Mouse (Mus musculus) liver, embryonic 12.5 days (tissue): ENCODE measurements at regions not wholly inside any gene's neighbourhood (a gene's known extent, or its start where the extent isn't known, plus 50 kb on each side); places are given as distances from the start of the nearest gene placed in this dataset.

Experiments
- ATAC-seq: fragments of 200-750 bp; cut with Nextera tagmentation; 2 replicates; pipeline ENCODE4 v1.8.0; 2017; ENCODE audit warnings: moderate number of reproducible peaks, mild to moderate bottlenecking, moderate library complexity
- H3K27ac ChIP-seq: fragments of 300-500 bp; sonication (generic); 2 replicates; pipeline ENCODE4 v1.5.1; 2016; ENCODE audit warnings: mild to moderate bottlenecking
- H3K27me3 ChIP-seq: fragments of 300-500 bp; sonication (generic); replicated peaks from 2 replicates; pipeline ENCODE4 v1.6.1; 2016; ENCODE audit warnings: mild to moderate bottlenecking, moderate library complexity
- H3K36me3 ChIP-seq: fragments of 300-500 bp; sonication (generic); 2 replicates; pipeline ENCODE4 v1.6.1; 2016; ENCODE audit warnings: mild to moderate bottlenecking, moderate library complexity
- H3K4me1 ChIP-seq: fragments of 300-500 bp; sonication (generic); 2 replicates; pipeline ENCODE4 v1.6.1; 2016
- H3K4me2 ChIP-seq: fragments of 300-500 bp; sonication (generic); 2 replicates; pipeline ENCODE4 v1.6.1; 2016; ENCODE audit warnings: mild to moderate bottlenecking, moderate library complexity
- H3K4me3 ChIP-seq: fragments of 300-500 bp; sonication (generic); 2 replicates; pipeline ENCODE4 v1.5.1; 2016; ENCODE audit warnings: mild to moderate bottlenecking, moderate library complexity
- H3K9ac ChIP-seq: fragments of 300-500 bp; sonication (generic); 2 replicates; pipeline ENCODE4 v1.6.1; 2016; ENCODE audit warnings: mild to moderate bottlenecking, moderate library complexity
- H3K9me3 ChIP-seq: fragments of 300-500 bp; sonication (generic); replicated peaks from 2 replicates; pipeline ENCODE4 v1.6.1; 2016; ENCODE audit warnings: mild to moderate bottlenecking, moderate library complexity
- WGBS: fragments of 180-500 bp; shearing (Covaris S2); methylation state at CpG from one replicate; pipeline ENCODE4 v1.1.7; 2016; ENCODE audit not compliant: insufficient replicate concordance; 5-methylcytosine and 5-hydroxymethylcytosine counted together

DNA sequence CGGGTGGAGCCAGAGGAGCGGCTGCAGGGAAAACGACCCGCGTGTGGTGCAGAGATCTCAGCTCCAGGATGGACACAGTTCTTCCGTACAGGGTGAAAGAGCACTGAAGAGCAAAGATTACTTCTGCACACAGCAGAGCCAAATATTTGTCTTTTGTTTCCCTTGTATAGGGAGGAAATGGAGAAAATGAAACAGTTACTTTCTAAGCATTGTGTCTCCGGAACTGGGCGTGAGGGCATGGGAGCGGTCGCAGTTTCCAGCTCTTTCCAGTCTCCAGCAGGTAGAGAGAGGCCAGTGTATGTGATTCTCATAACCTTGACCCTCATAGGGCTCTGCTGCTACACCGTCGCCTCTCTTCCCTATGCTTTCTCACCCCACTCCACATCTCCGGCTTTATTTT is 105.1 kb upstream of the Gm10295 start:
- Histone ChIP-seq H3K9ac (no peak overlapping the region), H3K9me3 (no peaks in the 10 kb centered on the region), H3K27ac (no peak overlapping the region), H3K36me3 (no peaks in the 10 kb centered on the region), H3K4me3 (no peak overlapping the region), H3K4me1 (peaks cover 13% of the 10 kb centered on the region), H3K4me2 (peak overlapping the region; percentile 2), H3K27me3 (no peaks in the 10 kb centered on the region)
- ATAC-seq: no peak
- WGBS: 75% methylated on average over 13 of the region's 13 CpGs

GRCm38 (mm10) chr7:71440330-71441240 is 89.3 kb upstream of the Gm10295 start:
- no peak overlapping the region for H3K4me2 ChIP-seq
- no peaks in the 10 kb centered on the region for H3K36me3 ChIP-seq
- H3K4me3 ChIP-seq: no peak overlapping the region
- no peak overlapping the region for H3K9ac ChIP-seq
- no peak for ATAC-seq
- H3K4me1 ChIP-seq: no peaks in the 10 kb centered on the region
- no peaks in the 10 kb centered on the region for H3K9me3 ChIP-seq
- 71% methylated on average over 11 of the region's 11 CpGs for WGBS
- H3K27me3 ChIP-seq: no peaks in the 10 kb centered on the region
- no peak overlapping the region for H3K27ac ChIP-seq

GRCm38 (mm10) chr7:71425982-71426381 is 74.7 kb upstream of the Gm10295 start:
- H3K27ac ChIP-seq: no peak overlapping the region
- no peak overlapping the region for H3K9ac ChIP-seq
- no peak overlapping the region for H3K4me2 ChIP-seq
- H3K4me1 ChIP-seq: no peaks in the 10 kb centered on the region
- H3K9me3 ChIP-seq: no peaks in the 10 kb centered on the region
- H3K27me3 ChIP-seq: no peaks in the 10 kb centered on the region
- H3K36me3 ChIP-seq: no peaks in the 10 kb centered on the region
- H3K4me3 ChIP-seq: no peak overlapping the region
- 65% methylated on average over 2 of the region's 2 CpGs for WGBS
- no peak for ATAC-seq

DNA sequence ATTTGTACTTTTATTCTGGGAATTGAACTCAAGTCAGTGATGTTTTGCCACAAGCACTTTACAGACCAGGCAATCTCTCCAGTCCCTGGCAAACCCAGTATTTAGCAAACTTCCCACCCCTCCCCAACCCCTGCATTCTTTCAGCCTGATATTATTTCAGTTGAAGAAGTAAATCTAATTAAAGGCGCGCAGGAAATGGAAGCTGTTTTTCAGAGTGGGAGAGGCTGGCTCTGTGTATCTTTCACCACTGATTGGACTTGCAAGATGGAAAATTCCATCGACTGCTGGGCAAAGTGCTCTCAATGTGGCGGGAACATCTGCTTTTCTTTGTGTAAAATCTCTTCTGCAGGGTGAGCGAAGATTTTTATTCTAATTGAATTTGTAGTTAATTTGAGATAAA is 68.0 kb upstream of the Gm10295 start:
- Histone ChIP-seq H3K27ac (no peak overlapping the region), H3K36me3 (no peaks in the 10 kb centered on the region), H3K9me3 (no peaks in the 10 kb centered on the region), H3K4me2 (no peak overlapping the region), H3K4me1 (no peaks in the 10 kb centered on the region), H3K27me3 (no peaks in the 10 kb centered on the region), H3K4me3 (no peak overlapping the region), H3K9ac (no peak overlapping the region)
- WGBS: 57% methylated on average over 5 of the region's 5 CpGs
- ATAC-seq: no peak

GRCm38 (mm10) chr7:71418856-71419255 is 67.6 kb upstream of the Gm10295 start:
- Histone ChIP-seq H3K27me3 (no peaks in the 10 kb centered on the region), H3K36me3 (no peaks in the 10 kb centered on the region), H3K27ac (no peak overlapping the region), H3K4me3 (no peak overlapping the region), H3K9ac (no peak overlapping the region), H3K9me3 (no peaks in the 10 kb centered on the region), H3K4me2 (no peak overlapping the region), H3K4me1 (no peaks in the 10 kb centered on the region)
- WGBS: 39% methylated on average over 3 of the region's 3 CpGs
- ATAC-seq: no peak

DNA sequence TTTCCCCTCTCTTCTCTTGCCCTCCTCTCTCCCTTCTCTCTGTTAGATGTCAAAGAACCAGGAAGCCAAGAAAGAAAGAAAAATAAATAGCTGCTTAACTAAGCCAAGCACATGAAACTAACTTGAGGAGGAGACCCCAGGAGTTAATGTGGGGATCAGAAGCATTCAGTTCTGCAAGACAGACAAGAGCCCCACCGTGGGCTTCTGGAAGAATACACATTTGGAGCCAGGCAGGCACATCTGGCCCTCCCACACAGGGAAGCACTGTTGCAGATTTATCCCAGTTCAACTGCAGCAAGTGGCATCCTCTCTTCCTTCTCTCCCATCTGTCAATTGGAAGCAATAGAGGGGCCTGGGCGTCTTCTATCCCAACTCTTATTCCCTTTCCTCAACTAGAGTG is 63.5 kb upstream of the Gm10295 start:
- no peak for ATAC-seq
- Histone ChIP-seq H3K4me2 (no peak overlapping the region), H3K4me3 (no peak overlapping the region), H3K9me3 (no peaks in the 10 kb centered on the region), H3K36me3 (no peaks in the 10 kb centered on the region), H3K27me3 (no peaks in the 10 kb centered on the region), H3K27ac (no peak overlapping the region), H3K9ac (no peak overlapping the region), H3K4me1 (peaks cover 18% of the 10 kb centered on the region)
- 61% methylated on average over 2 of the region's 2 CpGs for WGBS

- 74% methylated on average over 6 of the region's 6 CpGs for WGBS
- no peak overlapping the region for H3K27ac ChIP-seq
- no peak for ATAC-seq
- no peaks in the 10 kb centered on the region for H3K36me3 ChIP-seq
- H3K9me3 ChIP-seq: no peaks in the 10 kb centered on the region
- no peak overlapping the region for H3K4me2 ChIP-seq
- peaks cover 27% of the 10 kb centered on the region for H3K4me1 ChIP-seq
- no peak overlapping the region for H3K4me3 ChIP-seq
- no peak overlapping the region for H3K9ac ChIP-seq
- H3K27me3 ChIP-seq: no peaks in the 10 kb centered on the region
These were observed 61.8 kb upstream of the Gm10295 start for GRCm38 (mm10) chr7:71413121-71413520.

DNA sequence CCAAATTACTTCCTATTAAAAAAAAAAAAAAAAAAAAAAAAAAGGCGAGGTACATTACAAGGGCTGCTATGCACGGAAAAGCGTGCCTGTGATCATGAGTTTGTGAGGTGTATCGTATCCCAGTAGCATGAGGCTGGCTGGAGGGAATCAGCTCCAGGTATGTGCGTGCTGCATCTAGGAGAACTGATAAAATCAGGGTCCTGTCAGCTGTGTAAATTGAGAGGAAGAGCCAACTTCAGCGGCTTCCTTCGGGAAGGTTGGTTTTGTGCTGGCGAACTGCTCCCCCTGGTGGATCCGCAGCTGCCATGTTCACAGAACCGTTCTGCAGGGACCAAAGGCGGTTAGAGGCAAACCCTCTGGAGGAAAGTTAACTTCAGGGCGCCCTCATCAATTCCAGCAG is 60.8 kb upstream of the Gm10295 start:
- Histone ChIP-seq H3K36me3 (no peaks in the 10 kb centered on the region), H3K9ac (no peak overlapping the region), H3K9me3 (no peaks in the 10 kb centered on the region), H3K4me3 (peak overlapping the region; percentile 48), H3K27ac (no peak overlapping the region), H3K4me1 (peaks cover 27% of the 10 kb centered on the region), H3K27me3 (no peaks in the 10 kb centered on the region), H3K4me2 (peak overlapping the region; percentile 72)
- WGBS: 2% methylated on average over 12 of the region's 12 CpGs
- peak; percentile 76 for ATAC-seq

- peak overlapping the region; percentile 50; the same call in 1 of the 2 replicates for H3K9ac ChIP-seq
- WGBS: 6% methylated on average over 14 of the region's 14 CpGs
- H3K36me3 ChIP-seq: no peaks in the 10 kb centered on the region
- H3K9me3 ChIP-seq: no peaks in the 10 kb centered on the region
- H3K4me3 ChIP-seq: peak overlapping the region; percentile 48
- peak overlapping the region; percentile 72 for H3K4me2 ChIP-seq
- peaks cover 27% of the 10 kb centered on the region for H3K4me1 ChIP-seq
- no peaks in the 10 kb centered on the region for H3K27me3 ChIP-seq
- peak overlapping the region; percentile 62 for H3K27ac ChIP-seq
- ATAC-seq: peak; percentile 77
These were observed 60.2 kb upstream of the Gm10295 start for GRCm38 (mm10) chr7:71411293-71412011.

DNA sequence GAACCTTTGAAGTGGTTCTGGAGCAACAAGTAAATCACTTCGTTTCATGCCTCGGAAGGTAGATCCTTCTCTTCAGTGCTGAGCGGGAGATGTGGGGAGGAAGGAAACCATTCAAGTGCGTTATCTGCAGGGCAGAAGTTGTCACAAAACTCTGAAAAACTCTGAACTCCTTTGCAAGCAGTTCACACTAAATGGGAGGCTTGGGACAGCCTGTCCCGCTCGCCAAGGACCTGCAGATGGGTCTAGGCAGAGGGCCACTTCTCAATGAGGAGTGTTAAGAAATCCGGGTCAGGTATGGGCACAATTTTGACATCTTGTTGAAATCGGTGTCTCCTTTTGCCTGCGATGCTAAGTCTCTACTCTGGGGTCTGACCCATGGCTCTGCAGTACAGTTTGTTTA is 58.6 kb upstream of the Gm10295 start:
- no peak overlapping the region for H3K4me3 ChIP-seq
- H3K27ac ChIP-seq: 0 out of 2 replicates have a peak overlapping the region, but pooled peaks have one; percentile 20
- H3K4me1 ChIP-seq: peaks cover 27% of the 10 kb centered on the region
- no peak overlapping the region for H3K9ac ChIP-seq
- no peaks in the 10 kb centered on the region for H3K9me3 ChIP-seq
- H3K4me2 ChIP-seq: no peak overlapping the region
- WGBS: 28% methylated on average over 9 of the region's 9 CpGs
- no peaks in the 10 kb centered on the region for H3K27me3 ChIP-seq
- H3K36me3 ChIP-seq: no peaks in the 10 kb centered on the region
- ATAC-seq: no peak

GRCm38 (mm10) chr7:71409061-71409460 is 57.8 kb upstream of the Gm10295 start:
- Histone ChIP-seq H3K27ac (no peak overlapping the region), H3K27me3 (no peaks in the 10 kb centered on the region), H3K36me3 (no peaks in the 10 kb centered on the region), H3K4me2 (no peak overlapping the region), H3K4me3 (no peak overlapping the region), H3K4me1 (peaks cover 27% of the 10 kb centered on the region), H3K9ac (no peak overlapping the region), H3K9me3 (no peaks in the 10 kb centered on the region)
- no peak for ATAC-seq
- 56% methylated on average over 5 of the region's 5 CpGs for WGBS

GRCm38 (mm10) chr7:71406283-71406682 is 55.0 kb upstream of the Gm10295 start:
- no peak for ATAC-seq
- no peaks in the 10 kb centered on the region for H3K9me3 ChIP-seq
- no peaks in the 10 kb centered on the region for H3K36me3 ChIP-seq
- H3K27ac ChIP-seq: no peak overlapping the region
- no peaks in the 10 kb centered on the region for H3K27me3 ChIP-seq
- H3K9ac ChIP-seq: no peak overlapping the region
- H3K4me3 ChIP-seq: no peak overlapping the region
- H3K4me1 ChIP-seq: peaks cover 23% of the 10 kb centered on the region
- H3K4me2 ChIP-seq: no peak overlapping the region
- 78% methylated on average over 8 of the region's 8 CpGs for WGBS
